Mouse (Mus musculus): ENCODE results near the gene Golga3.

Golga3 gene

DNA sequence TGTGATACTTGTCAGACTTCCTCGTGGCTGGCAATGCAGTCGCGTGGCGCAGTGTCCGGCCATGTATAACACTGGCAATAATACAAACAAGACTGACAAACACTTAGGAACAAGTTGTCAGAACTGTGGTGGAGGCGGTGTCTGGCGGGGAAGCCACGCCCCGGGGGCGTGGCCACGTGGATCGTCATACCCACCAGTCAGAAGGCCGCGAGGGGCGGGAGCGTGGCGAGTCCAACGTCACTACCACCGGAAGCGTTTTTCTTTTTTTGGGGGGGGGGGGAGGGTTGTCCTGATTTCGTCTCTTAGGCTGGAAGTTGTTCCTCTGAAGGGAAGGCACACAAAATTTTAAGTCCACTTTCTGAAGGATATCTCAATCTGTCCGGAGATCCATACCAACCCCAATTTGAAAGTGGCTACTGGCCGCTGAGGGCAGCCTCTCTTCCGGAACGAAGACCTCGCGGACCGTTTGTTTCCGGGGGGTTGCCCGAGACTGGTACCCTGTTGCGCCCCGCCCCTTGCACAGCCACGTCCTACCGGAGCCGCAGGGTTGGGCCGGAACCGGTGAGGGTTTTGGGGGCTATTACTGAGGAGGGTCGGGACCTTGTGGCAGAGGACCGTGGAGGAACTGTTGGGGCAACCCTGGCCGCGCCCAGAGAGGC, at the start of gene Golga3:
Gene Golga3 (plus strand): TSS at position 340 of the 659 bp plus-strand sequence.
- peak; percentile 96 for DNase-seq (ENCODE audit: low spot score)

DNA sequence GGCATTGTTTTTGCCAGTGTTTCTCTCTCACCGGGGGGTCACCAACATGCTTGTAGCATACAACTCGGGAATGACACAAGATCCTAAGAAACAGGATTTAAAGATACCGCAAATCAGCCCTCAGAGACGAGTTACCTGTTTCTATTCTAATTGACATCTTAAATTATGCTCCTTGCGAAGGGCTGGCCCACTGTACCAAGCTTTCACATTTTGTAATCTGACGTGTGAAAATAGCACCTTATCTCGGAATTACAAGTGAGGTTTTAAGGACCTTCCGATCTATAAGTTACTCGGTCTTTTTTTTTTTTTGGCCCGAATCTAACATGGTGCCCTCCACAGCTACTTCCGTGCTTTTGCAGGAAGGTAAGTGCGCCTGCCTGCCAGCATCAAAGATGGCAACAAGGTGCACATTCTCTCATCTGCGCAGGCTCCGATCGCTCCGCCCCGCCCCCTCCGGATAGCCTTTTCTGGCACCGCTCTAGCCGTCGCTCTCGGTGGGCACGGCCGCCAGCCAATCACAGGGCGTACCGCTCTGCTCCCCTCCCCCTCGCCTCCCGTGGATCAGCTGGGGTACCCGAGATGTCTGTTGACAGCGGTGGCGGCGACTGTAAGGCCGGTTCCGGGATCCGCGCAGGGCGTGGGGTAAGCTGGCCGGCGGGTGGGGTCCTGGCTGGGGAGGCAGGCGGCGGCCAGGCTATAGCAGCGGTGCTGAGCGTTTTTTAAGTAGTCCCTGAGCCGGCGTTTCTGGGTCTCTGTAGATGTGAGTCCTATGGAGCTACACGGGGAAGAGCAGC, 41.0 kb upstream of the Golga3 start, which contains the start of gene Chfr:
Gene Chfr (plus strand): TSS at position 550 of the 794 bp plus-strand sequence.
- DNase-seq (ENCODE audit: low spot score), result peak; percentile 98

DNA sequence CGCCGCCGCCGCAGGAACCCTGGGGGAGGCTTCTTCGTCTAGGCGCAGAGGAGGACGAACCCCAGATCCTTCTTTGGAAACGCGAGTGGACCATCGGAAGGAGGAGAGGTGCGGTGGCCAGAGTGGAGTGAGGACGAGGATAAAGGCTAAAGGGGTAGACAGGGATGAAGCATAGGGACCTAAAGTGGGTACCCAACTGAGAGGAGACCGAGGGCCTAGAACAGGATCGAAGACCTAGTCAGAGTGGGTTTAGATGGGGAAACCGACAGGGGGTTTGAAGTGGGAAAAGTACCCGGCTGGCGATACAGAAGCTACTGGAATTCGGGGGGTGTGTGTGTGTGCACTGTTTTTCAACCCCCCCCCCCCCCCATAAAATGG, 40.4 kb upstream of the Golga3 start:
- no peak for DNase-seq (ENCODE audit: low spot score)

DNA sequence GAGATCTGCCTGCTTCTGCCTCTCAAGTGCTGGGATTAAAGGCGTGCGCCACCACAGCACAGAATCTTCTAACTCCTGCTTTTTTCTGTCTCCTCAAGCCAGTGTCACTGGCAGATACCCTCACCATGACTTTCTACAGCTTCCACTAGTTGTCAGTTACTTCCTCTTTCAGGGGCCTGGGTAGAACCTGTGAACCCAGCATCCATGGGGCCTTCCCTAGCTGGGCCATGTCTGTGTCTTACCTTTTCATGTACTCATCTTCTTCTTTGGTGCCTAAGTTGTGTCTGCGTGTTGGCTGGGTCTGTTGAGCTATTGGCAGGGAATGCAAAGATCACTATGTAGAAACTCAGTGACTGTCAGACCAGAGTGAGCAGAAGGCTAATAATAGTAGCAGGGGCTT, 38.7 kb upstream of the Golga3 start:
- no peak for DNase-seq (ENCODE audit: low spot score)

DNA sequence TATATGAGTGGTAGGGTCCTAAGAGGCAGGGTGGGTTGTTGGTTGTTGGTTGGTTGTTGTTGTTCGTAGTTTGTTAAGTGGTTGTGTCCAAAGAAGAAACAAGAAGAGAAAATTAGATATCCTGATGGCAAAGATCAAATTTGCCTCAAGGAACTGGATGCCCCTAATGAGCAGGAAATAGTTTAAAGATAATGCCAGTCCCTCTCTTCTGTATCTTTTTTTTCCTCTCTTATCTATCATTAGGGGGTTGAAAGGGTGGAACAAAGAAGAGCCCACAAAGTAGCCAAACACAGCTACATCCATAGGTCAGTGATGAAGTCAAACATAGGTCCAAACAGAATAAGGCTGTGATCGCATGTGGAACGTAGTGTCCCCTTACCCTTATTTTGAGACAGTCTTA, 37.2 kb upstream of the Golga3 start:
- no peak for DNase-seq (ENCODE audit: low spot score)

DNA sequence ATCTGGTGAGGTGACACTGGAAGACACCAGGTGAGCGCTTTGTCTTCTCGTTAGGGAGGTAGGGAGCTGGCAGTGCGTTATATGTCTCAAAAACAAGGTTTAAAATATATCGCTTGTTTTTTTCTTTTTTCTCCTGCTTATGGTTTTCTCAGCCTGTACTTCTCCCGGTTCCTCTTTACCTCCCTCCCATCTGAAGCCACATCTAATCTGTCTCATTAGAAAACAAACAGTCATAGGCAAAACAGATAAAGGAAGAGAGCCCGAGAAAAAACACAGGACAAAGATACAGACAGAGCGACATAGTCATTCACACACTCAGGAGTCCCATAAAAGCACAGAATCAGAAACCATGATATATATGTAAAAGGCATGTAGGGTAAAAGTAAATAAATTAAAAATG, 36.1 kb upstream of the Golga3 start:
- DNase-seq (ENCODE audit: low spot score), result no peak

DNA sequence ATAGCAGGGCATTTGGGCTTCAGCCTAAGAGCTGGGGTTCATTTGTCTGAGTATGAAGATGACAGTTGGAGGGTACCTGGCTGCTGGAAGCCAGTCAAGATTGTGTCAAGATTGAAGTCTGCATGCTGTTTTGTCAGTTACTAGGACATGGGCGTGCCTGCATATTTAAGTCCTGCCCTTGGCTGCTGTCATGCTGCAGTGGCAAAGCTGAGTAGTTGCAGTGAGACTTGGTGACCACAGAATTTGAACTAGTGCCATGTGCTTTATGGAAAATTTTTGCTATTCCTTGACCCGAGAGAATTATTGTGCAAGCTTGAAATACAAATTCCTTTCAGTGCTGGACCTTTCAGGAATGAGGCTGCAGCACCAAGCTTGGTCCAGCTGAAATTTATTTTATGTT, 34.2 kb upstream of the Golga3 start:
- no peak for DNase-seq (ENCODE audit: low spot score)

DNA sequence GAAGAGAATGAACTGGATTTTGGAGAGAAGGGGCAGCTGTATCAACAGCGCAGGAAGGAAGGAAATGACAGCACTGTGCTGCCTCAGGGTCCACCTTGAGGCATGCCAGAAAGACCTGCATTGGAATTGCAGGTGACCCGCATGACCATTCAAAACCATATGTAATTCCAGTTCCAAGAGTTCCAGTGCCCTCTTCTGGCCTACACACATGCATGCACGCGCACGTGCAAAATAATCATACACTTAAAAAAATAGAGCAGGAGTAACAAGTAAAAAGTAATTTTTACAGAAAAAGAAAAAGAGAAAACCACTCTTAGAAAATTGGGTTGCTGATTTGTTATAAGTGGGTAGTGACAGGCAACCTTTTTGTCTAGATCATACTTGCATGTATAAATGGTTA, 33.5 kb upstream of the Golga3 start:
- peak; percentile 23 for DNase-seq (ENCODE audit: low spot score)

DNA sequence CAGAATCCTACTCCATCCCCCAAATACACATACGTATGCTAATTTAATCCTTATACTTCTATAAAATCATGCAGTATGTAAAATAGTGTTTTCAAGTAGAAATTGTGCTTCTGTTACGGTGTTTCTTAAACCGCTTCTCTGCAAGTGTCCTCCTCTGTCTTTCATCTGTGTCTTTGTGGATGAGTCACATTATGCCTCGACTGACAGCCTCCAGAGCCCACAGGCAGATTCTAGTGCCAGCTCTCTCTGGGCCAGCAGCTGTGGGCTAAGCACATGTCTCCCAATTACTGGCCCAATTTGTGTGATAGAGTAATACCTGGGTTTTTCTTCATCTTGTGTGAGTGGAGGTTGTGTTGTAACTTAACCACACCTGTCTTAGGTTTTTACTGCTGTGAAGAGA, 7.1 kb upstream of the Golga3 start:
- no peak for DNase-seq (ENCODE audit: low spot score)

DNA sequence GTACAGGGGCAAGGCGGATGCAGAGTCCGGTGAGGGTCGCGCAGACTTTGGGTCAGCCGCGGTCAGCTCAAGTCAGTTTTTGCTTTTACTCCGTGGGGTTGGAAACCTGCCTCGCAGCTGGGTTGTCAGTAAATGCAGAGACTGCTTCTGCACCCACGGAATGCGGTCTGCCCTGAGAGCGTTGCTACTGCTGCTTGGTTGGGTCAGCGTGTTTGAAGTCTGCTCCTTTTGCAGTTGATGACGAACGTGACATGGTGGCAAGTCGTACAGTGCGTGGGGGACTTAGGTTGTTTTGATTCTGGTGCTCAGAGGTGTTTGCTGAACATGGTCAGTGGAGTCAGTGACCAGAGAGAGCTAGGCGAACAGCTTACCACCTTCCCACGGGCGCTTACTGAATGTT, 520 bp downstream of the Golga3 start:
- no peak for DNase-seq (ENCODE audit: low spot score)

DNA sequence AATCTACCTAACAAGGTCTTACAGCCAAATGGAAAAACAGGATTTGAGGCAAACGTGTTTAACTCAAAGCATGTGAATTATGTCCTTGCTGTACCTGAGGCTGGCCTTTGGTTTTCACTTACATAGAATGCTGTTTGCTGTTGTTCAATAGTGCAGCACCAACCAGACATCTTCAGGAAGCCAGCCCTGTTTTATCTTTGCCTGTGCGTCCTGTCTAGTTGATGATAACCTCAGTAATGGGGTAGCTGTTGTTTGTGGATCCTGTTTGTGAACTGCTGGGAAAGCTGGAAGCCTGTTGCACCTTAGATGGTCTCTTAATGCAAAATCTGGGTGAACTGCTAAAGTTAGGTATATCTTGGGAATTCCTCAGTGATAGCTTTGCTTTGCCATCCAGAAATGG, 2.1 kb downstream of the Golga3 start:
- DNase-seq (ENCODE audit: low spot score), result no peak

DNA sequence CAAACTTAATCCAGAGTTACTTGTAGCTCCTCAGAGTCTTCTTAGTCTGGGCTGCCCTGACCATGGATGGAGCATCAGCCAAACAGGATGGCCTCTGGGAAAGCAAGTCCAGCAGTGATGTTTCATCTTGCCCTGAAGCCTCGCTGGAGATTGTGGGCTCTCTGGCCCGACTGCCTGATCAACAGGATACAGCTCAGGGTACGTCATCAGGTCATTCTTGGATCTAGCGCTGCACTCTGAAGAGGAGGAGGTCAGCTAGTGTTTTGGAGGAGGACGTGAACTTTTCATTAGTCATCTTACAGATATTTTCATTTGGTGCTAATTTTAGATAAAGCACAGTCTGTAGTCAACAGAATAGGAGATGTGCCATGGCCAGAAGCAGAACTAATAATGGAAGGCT, 5.2 kb downstream of the Golga3 start:
- DNase-seq (ENCODE audit: low spot score), result no peak

DNA sequence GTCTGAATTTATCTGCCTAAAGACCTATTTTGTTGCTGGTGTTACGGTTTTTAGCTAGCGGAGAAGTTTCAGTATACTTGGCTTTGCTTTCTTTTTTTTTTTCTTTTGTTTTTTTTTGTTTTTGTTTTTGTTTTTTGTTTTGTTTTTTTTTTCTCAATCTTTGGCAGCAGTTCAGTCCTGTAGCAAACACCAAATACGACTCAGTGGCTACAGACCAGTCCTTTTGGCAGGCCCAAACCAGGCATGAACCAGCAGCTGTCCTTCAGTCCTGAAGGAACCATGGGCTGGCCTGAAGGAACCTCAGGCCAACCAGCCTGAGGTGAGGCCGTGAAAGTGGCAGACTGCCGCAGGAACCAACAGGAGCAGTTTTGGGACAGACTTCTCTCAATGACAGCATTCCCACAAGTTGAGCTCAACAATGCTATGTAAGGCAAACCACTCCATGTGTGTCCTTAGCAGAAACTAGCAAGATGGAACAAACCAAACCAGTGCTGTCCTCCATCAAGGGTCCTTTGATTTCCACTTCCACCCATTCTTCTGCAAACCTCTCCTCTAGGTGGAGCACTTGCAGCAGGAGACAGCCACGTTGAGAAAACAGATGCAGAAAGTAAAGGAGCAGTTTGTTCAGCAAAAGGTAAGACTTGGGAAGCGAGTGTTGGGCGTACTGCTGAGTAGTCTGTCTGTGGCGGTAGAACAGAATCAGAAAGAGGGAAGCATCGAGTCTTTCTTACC, 26.8 kb downstream of the Golga3 start:
- peak; percentile 6 for DNase-seq (ENCODE audit: low spot score)

DNA sequence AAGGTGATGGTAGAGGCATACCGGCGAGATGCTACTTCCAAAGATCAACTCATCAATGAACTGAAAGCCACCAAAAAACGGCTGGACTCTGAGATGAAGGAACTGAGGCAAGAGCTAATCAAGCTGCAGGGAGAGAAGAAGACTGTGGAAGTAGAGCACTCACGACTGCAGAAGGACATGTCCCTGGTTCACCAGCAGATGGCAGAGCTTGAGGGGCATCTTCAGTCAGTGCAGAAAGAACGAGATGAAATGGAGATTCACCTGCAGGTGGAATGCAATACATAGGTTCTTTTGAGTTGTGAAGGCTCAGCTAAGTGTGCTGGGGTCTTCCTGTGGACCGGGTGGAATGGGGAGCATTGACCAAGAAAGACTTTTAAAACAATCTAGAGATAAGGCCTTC, 28.3 kb downstream of the Golga3 start:
- DNase-seq (ENCODE audit: low spot score), result no peak

DNA sequence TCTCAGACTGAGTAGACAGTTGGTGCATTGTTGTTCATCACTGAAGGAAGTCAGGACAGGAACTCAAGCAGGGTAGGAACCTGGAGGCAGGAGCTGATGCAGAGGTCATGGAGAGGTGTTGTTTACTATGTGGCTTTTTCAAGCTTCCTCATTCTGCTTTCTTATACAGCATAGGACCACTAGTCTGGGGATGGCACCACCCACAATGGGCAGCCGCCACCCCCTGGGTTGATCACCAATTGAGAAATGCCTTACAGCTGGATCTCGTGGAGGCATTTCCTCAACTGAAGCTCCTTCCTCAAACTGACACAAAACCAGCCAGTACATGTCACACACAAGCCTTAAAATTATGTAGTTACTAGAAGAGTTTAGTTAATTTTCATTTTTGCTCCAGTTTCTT, 34.8 kb downstream of the Golga3 start:
- DNase-seq (ENCODE audit: low spot score), result no peak

DNA sequence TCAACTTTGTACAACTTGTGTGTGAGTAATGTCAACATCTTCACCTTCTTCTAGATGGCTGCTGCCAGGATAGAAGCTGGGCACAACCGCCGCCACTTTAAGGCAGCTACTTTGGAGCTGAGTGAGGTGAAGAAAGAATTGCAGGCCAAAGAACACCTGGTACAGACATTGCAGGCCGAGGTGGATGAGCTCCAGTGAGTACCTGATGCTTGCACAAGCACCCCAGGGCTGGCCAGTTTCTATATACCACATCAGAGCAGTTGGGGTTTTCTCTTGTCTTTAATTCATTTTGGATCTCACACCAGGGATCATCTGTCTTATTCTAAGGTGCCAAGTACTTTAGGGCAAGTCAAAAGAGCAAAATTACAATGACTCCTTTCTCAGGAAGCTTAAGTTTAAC, 40.3 kb downstream of the Golga3 start:
- DNase-seq (ENCODE audit: low spot score), result no peak

DNA sequence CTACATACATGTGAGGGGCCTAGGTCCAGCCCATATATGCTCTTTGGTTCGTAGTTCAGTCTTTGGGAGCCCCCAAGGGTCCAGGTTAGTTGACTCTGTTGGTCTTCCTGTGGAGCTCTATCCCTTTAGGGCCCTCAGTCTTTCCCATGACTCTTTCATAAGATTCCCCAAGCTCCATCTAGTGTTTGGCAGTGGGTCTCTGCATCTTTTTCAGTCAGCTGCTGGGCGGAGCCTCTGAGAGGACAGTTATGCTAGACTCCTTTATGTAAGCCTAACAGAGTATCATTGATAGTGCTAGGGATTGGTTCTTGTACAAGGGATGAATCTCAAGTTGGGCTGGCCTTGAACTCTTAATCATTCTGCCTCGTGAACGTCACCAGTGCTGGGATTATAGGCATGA, 43.8 kb downstream of the Golga3 start:
- no peak for DNase-seq (ENCODE audit: low spot score)

DNA sequence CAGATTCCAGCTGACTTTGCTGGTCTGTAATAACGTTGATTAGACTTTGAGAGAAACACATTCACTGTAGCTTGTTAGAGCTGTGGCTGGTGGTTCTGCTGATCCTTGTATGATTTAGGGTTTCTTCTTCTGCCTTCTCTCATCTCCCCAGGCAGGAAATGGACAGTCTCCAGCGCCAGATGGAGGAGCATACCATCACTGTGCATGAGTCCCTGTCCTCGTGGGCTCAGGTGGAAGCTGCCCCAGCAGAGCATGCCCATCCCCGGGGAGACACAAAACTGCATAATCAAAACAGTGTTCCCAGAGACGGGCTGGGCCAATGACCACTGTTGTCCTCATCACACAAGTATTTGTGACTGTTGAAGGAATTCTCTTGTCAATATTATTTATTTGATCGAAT, 46.3 kb downstream of the Golga3 start:
- DNase-seq (ENCODE audit: low spot score), result no peak

DNA sequence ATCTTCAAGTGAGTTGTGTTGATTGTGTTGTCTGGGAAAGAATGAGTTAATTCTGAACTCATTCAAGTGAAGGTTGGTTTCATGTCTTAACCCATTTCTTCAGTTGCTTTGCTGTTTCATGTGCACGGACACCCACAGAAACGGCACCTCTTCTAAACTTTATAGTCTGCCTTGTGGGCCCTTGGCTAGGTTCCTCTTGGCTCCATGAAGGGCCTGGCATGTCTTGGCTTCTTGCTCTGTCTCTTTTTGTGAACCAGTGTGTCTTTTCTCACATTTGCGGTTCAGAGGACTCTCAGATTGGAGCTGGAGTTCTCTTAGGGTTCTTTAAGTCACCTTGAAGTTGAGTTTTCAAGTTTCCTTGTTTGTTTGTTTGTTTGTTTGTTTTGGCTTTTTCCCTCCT, 48.6 kb downstream of the Golga3 start:
- DNase-seq (ENCODE audit: low spot score), result no peak

DNA sequence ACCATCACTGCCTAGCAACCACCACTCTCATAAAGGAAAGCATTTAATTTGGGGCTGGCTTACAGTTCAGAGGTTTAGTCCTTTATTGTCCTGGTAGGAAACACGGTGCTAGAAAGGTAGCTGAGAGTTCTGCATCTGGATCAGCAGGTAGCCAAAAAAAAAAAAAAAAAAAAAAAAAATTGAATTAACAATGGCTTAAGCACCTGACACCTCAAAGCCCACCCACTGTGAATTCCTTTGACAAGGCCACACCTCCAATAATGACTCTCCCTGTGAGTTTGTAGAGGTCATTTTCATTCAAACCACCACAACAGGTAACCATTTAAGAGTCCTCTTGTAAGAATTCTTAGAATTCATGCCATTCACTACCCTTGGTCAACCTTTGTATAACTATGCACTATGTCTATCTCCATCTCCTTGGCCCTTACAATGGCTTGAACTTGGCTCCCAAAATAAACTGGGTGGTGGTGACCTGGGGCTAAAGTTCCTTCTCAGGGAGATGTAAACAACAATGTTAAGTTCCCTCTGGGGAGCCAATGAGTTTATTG, 50.9 kb downstream of the Golga3 start:
- DNase-seq (ENCODE audit: low spot score), result no peak

DNA sequence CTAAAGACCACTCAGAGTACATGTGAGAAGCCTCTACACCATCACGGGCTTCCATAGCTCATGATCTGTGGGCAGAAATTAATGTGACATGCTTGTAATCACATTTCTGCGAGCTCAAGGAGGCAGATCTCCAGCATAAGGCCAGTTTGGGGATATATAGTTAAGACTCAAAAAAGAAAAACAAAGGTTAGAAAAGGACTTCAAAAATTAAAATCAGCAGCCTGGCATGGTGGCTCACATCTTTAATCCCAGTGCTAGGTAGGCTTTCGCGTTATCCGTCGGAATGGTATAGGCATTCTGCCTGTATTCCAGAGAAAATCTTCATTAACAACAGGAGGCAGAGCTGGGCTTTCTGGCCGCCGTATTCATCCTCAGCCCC, 53.9 kb downstream of the Golga3 start:
- no peak for DNase-seq (ENCODE audit: low spot score)

DNA sequence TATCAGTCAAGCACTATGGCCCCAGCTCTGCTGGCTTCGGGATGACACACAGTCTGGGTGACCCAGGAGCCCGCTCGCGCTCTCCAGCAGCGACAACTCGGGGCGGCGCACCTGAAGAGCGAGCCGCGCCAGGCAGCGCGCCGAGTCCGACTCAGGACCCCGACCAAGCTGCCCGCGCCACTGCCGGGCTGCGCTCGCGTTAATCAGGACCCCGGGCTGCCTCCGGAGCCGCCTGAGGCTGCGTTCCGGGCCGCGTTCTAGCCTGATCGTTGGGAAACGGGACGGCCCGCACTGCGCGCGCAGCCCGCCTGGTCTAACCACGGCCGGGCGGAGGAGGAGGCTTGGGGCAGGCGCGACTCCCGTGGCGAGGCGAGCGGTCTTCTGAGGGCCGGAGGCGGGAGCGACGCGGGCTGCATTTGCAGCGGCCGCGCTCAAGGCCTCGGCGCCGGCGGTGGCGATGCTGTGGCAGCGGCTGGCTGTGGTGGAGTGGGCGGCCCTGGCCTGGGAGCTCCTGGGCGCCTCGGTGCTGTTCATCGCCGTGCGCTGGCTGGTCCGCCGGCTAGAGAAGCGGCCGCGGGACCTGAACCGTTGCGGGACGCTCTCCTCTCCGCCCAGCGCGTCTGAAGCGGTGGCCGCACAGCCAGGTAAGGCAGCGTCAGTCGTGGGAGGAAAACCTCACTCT, 54.4 kb downstream of the Golga3 start, which contains the start of gene Ankle2:
Gene Ankle2 (plus strand): TSS at position 225 of the 682 bp plus-strand sequence.
- DNase-seq (ENCODE audit: low spot score), result peak; percentile 93
